Comparison of ENCODE assay signal across 8 mouse cellular contexts in the genomic region with DNA sequence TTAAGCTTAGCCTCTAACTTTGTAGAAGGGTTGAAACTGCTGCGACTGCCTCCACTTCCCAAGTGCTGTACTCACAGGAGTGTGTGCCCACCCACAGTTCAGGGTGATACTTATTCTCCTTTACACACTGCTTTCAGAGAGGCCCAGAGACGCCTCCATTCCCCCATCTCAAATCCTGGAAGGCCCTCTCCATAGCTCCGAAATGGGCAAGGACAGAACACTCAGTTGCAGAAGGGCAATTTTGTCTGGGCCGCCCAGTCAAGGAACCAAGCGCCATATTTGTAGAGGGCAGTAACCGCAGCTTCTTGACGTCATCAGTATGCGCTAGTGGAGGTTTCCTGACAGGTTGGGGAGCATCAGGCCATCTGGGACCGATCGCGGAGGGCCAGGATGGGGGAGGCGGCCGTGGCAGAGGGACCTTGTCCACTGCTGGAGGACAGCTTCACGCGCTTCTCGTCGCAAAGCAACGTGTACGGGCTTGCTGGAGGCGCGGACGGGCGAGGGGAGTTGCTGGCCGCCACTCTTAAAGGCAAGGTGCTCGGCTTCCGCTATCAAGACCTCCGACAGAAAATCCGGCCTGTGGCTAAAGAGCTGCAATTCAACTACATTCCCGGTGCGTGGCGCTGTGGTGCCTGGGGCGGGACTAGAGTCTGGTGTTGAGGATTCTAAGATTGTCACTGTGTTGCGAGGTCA. TPM values are rescaled to one million over a fixed set of nuclear protein-coding genes. Genes with fewer than 3 reads are reported as not detected.
DNase-seq lines count a peak whose midpoint lies in the region; ATAC-seq and TF ChIP-seq lines count a peak whose summit lies in the region.

TSS of gene Kptn (plus strand) at position 327 of the 693 bp plus-strand sequence.

- peak; percentile 91 for TF ChIP-seq CTCF in liver, embryonic 14.5 days (IDR thresholded peaks at IDR 0.05; ENCODE audit: low read depth)
- peak; percentile 94 for TF ChIP-seq CTCF in stomach, postnatal 0 days (IDR thresholded peaks at IDR 0.05; ENCODE audit: low read depth)

- H3K4me2 ChIP-seq in heart, embryonic 15.5 days: peak within 1 kb of the TSS; percentile 65
- H3K4me2 ChIP-seq in liver, embryonic 14.5 days (ENCODE audit: low read depth): peak within 1 kb of the TSS; percentile 76
- H3K4me2 ChIP-seq in neural tube, embryonic 11.5 days (ENCODE audit: low read depth): peak within 1 kb of the TSS; percentile 50
- peak within 1 kb of the TSS; percentile 56 for H3K4me2 ChIP-seq in stomach, postnatal 0 days (replicated peaks; ENCODE audit: low read depth)

- peak; percentile 86 to 91 for DNase-seq in CD8-positive naive resting alpha-beta T cell, adult 2 months (ENCODE audit: low read depth in 2 of 2, low spot score in 2 of 2)
- DNase-seq in c-Kit-positive CD71-negative TER-119-negative erythroid progenitor cells, embryonic 14.5 days (ENCODE audit: low read depth): peak; percentile 85
- DNase-seq in forebrain, embryonic 10.5 days (ENCODE audit: extremely low spot score, low spot score): peak; percentile 92
- peak; percentile 90 to 93 for DNase-seq in kidney, postnatal 25 days
- DNase-seq in liver, embryonic 14.5 days (ENCODE audit: low read depth in 3 of 3, low spot score in 3 of 3): peak; percentile 80 to 84 (median 83)
- peak; percentile 91 for DNase-seq in neural tube, embryonic 11.5 days (ENCODE audit: low spot score)
- peak; percentile 91 for DNase-seq in stomach, postnatal 0 days (ENCODE audit: low spot score)

- H3K36me3 ChIP-seq in forebrain, embryonic 10.5 days (replicated peaks): peaks cover 37% of the 10 kb centered on the region
- peaks cover 27% of the 10 kb centered on the region for H3K36me3 ChIP-seq in heart, embryonic 15.5 days
- peaks cover 30% of the 10 kb centered on the region for H3K36me3 ChIP-seq in liver, embryonic 14.5 days (replicated peaks; ENCODE audit: control insufficient read depth, insufficient read depth, low read depth)
- peaks cover 9% of the 10 kb centered on the region for H3K36me3 ChIP-seq in neural tube, embryonic 11.5 days (ENCODE audit: control insufficient read depth, insufficient read depth, low read length)
- H3K36me3 ChIP-seq in stomach, postnatal 0 days (ENCODE audit: control insufficient read depth, insufficient read depth, low read length): peaks cover 15% of the 10 kb centered on the region; the same call in 1 of the 2 replicates

- no peak; the same call in 1 of the 2 replicates for TF ChIP-seq EP300 in liver, embryonic 14.5 days (IDR thresholded peaks at IDR 0.05; ENCODE audit: low read depth)
- TF ChIP-seq EP300 in stomach, postnatal 0 days (optimal IDR thresholded peaks at IDR 0.05): no peak

- ATAC-seq in heart, embryonic 15.5 days (replicated peaks; ENCODE audit: insufficient number of reproducible peaks, insufficient read depth, low FRiP score, low read depth): peak; percentile 74
- peak; percentile 86 for ATAC-seq in liver, embryonic 14.5 days (ENCODE audit: insufficient read depth)
- ATAC-seq in neural tube, embryonic 11.5 days (ENCODE audit: insufficient read depth, low FRiP score, low TSS enrichment): peak; percentile 87
- ATAC-seq in stomach, postnatal 0 days (ENCODE audit: low FRiP score, low TSS enrichment): peak; percentile 89

- H3K9me3 ChIP-seq in forebrain, embryonic 10.5 days: no peaks in the 10 kb centered on the region
- H3K9me3 ChIP-seq in heart, embryonic 15.5 days (replicated peaks): no peaks in the 10 kb centered on the region
- H3K9me3 ChIP-seq in liver, embryonic 14.5 days (ENCODE audit: control insufficient read depth, low read length): no peaks in the 10 kb centered on the region
- H3K9me3 ChIP-seq in neural tube, embryonic 11.5 days (ENCODE audit: control insufficient read depth, low read length): no peaks in the 10 kb centered on the region
- H3K9me3 ChIP-seq in stomach, postnatal 0 days (ENCODE audit: control insufficient read depth, low read length): no peaks in the 10 kb centered on the region

- no peaks in the 10 kb centered on the region for H3K27me3 ChIP-seq in forebrain, embryonic 10.5 days (ENCODE audit: poor library complexity, severe bottlenecking)
- H3K27me3 ChIP-seq in heart, embryonic 15.5 days: no peaks in the 10 kb centered on the region
- H3K27me3 ChIP-seq in liver, embryonic 14.5 days (ENCODE audit: control insufficient read depth, insufficient read depth, low read length): no peaks in the 10 kb centered on the region
- no peaks in the 10 kb centered on the region for H3K27me3 ChIP-seq in neural tube, embryonic 11.5 days (ENCODE audit: control insufficient read depth, insufficient read depth, low read length)
- H3K27me3 ChIP-seq in stomach, postnatal 0 days (ENCODE audit: control insufficient read depth, insufficient read depth, low read length): no peaks in the 10 kb centered on the region

- 2% methylated on average over 33 of the region's 33 CpGs for WGBS in forebrain, embryonic 10.5 days
- 1% methylated on average over 33 of the region's 33 CpGs for WGBS in heart, embryonic 15.5 days
- WGBS in liver, embryonic 14.5 days (ENCODE audit: insufficient replicate concordance): under 1% methylated on average over 33 of the region's 33 CpGs
- WGBS in neural tube, embryonic 11.5 days: under 1% methylated on average over 33 of the region's 33 CpGs
- 1% methylated on average over 33 of the region's 33 CpGs for WGBS in stomach, postnatal 0 days

- peak within 1 kb of the TSS; percentile 66 for H3K9ac ChIP-seq in heart, embryonic 15.5 days
- H3K9ac ChIP-seq in liver, embryonic 14.5 days (replicated peaks): peak within 1 kb of the TSS; percentile 90
- H3K9ac ChIP-seq in neural tube, embryonic 11.5 days (ENCODE audit: low read length): peak within 1 kb of the TSS; percentile 57
- peak within 1 kb of the TSS; percentile 71 for H3K9ac ChIP-seq in stomach, postnatal 0 days (ENCODE audit: low read length)

- peak within 1 kb of the TSS; percentile 79 for H3K4me3 ChIP-seq in forebrain, embryonic 10.5 days
- peak within 1 kb of the TSS; percentile 64 for H3K4me3 ChIP-seq in heart, embryonic 15.5 days
- peak within 1 kb of the TSS; percentile 88 to 99 for H3K4me3 ChIP-seq in liver, embryonic 14.5 days (ENCODE audit: insufficient read depth in 1 of 2, low read depth in 2 of 2, low read length in 2 of 2)
- peak within 1 kb of the TSS; percentile 45 for H3K4me3 ChIP-seq in neural tube, embryonic 11.5 days (ENCODE audit: low read depth, low read length)
- H3K4me3 ChIP-seq in stomach, postnatal 0 days (ENCODE audit: low read depth, low read length): peak within 1 kb of the TSS; percentile 82

- peak within 1 kb of the TSS; percentile 95 for H3K27ac ChIP-seq in forebrain, embryonic 10.5 days
- H3K27ac ChIP-seq in heart, embryonic 15.5 days: peak within 1 kb of the TSS; percentile 86
- H3K27ac ChIP-seq in liver, embryonic 14.5 days: peak within 1 kb of the TSS; percentile 54
- H3K27ac ChIP-seq in neural tube, embryonic 11.5 days (ENCODE audit: low read depth, low read length): peak within 1 kb of the TSS; percentile 51; the same call in 1 of the 2 replicates
- H3K27ac ChIP-seq in stomach, postnatal 0 days (replicated peaks): peak within 1 kb of the TSS; percentile 75

- peaks cover 16% of the 10 kb centered on the region for H3K4me1 ChIP-seq in forebrain, embryonic 10.5 days
- peaks cover 10% of the 10 kb centered on the region for H3K4me1 ChIP-seq in heart, embryonic 15.5 days (replicated peaks)
- peaks cover 3 to 8% of the 10 kb centered on the region in 2 experiments; a peak in 3 of 4 replicates for H3K4me1 ChIP-seq in liver, embryonic 14.5 days (replicated peaks; ENCODE audit: control insufficient read depth in 2 of 2, insufficient read depth in 2 of 2, low read length in 1 of 2)
- peaks cover 2% of the 10 kb centered on the region for H3K4me1 ChIP-seq in neural tube, embryonic 11.5 days (ENCODE audit: control insufficient read depth, insufficient read depth, low read length)
- H3K4me1 ChIP-seq in stomach, postnatal 0 days (replicated peaks; ENCODE audit: control insufficient read depth, insufficient read depth): no peaks in the 10 kb centered on the region

RNA-seq across cellular contexts. Expression of gene Kptn, which starts in this region (rescaled TPM):
- 26.0 and 28.8 TPM in 2 replicates for polyA plus RNA-seq in forebrain, embryonic 10.5 days (2016; fragmentation: Nextera tagmentation; extraction: Ambion mirVana)
- polyA plus RNA-seq in heart, embryonic 15.5 days (2015; fragmentation: Nextera tagmentation; extraction: Ambion mirVana): 29.9 and 35.0 TPM in 2 replicates
- 5.7 and 7.5 TPM in 2 replicates for polyA plus RNA-seq in liver, embryonic 14.5 days (2012; rRNA removed)
- polyA plus RNA-seq in liver, embryonic 14.5 days (2014; fragmentation: Nextera tagmentation; extraction: Ambion mirVana): 8.2 and 8.6 TPM in 2 replicates
- polyA plus RNA-seq in neural tube, embryonic 11.5 days (2014; fragmentation: Nextera tagmentation; extraction: Ambion mirVana): 21.1 and 22.8 TPM in 2 replicates
- 11.8 and 13.1 TPM in 2 replicates for polyA plus RNA-seq in stomach, postnatal 0 days (2015; fragmentation: Nextera tagmentation; extraction: Ambion mirVana)

Comparison
In these comparisons a context has a peak if more than half of its experiments do, and no peak if none do; other contexts are left out.
1. Peak in every context shown above with its lines: DNase-seq, ATAC-seq, H3K4me3 ChIP-seq and H3K27ac ChIP-seq.